Mouse (Mus musculus) limb, embryonic 13.5 days (tissue): ENCODE data around the gene Sumo2. TPM values are rescaled to one million over a fixed set of nuclear protein-coding genes. Genes with fewer than 3 reads are reported as not detected.
"Not testable (repeated sequence)": the region's sequence is repeated elsewhere in the genome, so short reads cannot be mapped to it uniquely, and the experiment has no call there.

Experiments used
- ATAC-seq: fragments of 200-750 bp; cut with Nextera tagmentation; 2 replicates; pipeline ENCODE4 v1.8.0; 2017; ENCODE audit warnings: low read depth, moderate number of reproducible peaks, moderate TSS enrichment; ENCODE audit not compliant: low FRiP score
- H3K27ac ChIP-seq: fragments of 300-500 bp; sonication (generic); 2 replicates; pipeline ENCODE4 v1.5.1; 2015; ENCODE audit warnings: inconsistent platforms, mild to moderate bottlenecking, moderate library complexity
- H3K27me3 ChIP-seq: fragments of 300-500 bp; sonication (generic); 2 replicates; pipeline ENCODE4 v1.6.1; 2015; ENCODE audit warnings: mild to moderate bottlenecking, inconsistent platforms
- H3K36me3 ChIP-seq: fragments of 300-500 bp; sonication (generic); 2 replicates; pipeline ENCODE4 v1.6.1; 2015; ENCODE audit warnings: inconsistent platforms, mild to moderate bottlenecking, moderate library complexity
- H3K4me1 ChIP-seq: fragments of 300-500 bp; sonication (generic); 2 replicates; pipeline ENCODE4 v1.6.1; 2015; ENCODE audit warnings: inconsistent platforms
- H3K4me2 ChIP-seq: fragments of 300-500 bp; sonication (generic); replicated peaks from 2 replicates; pipeline ENCODE4 v1.6.1; 2015; ENCODE audit warnings: inconsistent platforms, mild to moderate bottlenecking, moderate library complexity
- H3K4me3 ChIP-seq: fragments of 300-500 bp; sonication (generic); 2 replicates; pipeline ENCODE4 v1.5.1; 2015; ENCODE audit warnings: moderate library complexity, mild to moderate bottlenecking, inconsistent platforms
- H3K9ac ChIP-seq: fragments of 300-500 bp; sonication (generic); 2 replicates; pipeline ENCODE4 v1.6.1; 2015; ENCODE audit warnings: mild to moderate bottlenecking, inconsistent platforms
- H3K9me3 ChIP-seq: fragments of 300-500 bp; sonication (generic); 2 replicates; pipeline ENCODE4 v1.6.1; 2016; ENCODE audit warnings: inconsistent platforms
- WGBS: fragments of 180-500 bp; shearing (Covaris S2); methylation state at CpG from one replicate; pipeline ENCODE4 v1.1.7; 2015; 5-methylcytosine and 5-hydroxymethylcytosine counted together
- polyA plus RNA-seq: library from polyadenylated mRNA; unstranded; fragments of >200 nt; fragmentation: Nextera tagmentation; extraction: Ambion mirVana; gene quantifications from 2 replicates; pipeline ENCODE4 v1.2.1, GENCODE M21; 2015

Sumo2 gene
- polyA plus RNA-seq, 1 experiment from 2014 or later = 1,169 TPM

DNA sequence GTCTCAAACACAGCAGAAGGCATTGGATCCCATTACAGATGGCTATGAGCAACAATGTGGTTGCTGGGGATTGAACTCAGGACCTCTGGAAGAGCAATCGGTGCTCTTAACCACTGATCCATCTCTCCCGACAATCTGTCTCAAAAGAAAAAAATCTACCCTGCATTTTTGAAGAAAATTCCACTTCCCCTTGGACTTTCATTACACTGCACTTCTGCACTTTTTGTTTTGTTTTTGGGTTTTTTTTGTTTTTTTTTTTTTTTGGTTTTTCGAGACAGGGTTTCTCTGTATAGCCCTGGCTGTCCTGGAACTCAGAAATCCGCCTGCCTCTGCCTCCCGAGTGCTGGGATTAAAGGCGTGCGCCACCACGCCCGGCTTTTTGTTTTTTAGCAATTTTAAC is 39.5 kb downstream of the Sumo2 start:
- ATAC-seq, H3K4me2 ChIP-seq, H3K27me3 ChIP-seq, H3K27ac ChIP-seq, H3K4me1 ChIP-seq, H3K9me3 ChIP-seq, H3K9ac ChIP-seq, H3K4me3 ChIP-seq: not testable (repeated sequence)
- H3K36me3 ChIP-seq = peaks cover 50% of the 10 kb centered on the region
- 83% methylated on average over 9 of the region's 9 CpGs for WGBS

DNA sequence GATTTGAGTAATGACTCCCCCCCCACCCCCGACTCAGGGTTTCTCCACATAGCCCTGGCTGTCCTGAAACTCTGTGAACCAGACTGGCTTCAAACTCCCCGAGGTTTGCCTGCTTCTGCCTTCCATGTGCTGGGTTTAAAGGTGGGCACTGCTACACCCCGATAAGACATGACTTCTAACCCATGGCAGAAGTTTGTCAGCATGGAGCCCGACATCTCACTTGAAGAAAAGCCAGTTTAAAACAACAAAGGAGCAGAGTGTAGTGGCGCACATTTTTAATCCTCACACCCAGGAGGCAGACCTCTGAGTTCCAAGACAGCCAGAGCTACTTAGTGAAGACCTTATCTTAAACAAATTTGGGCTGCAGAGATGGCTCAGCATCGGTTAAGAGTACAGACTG is 43.7 kb downstream of the Sumo2 start:
- Histone ChIP-seq H3K4me1 (peaks cover 14% of the 10 kb centered on the region), H3K4me3 (peak overlapping the region; percentile 65), H3K4me2 (peak overlapping the region; percentile 85), H3K36me3 (peaks cover 27% of the 10 kb centered on the region), H3K9me3 (no peaks in the 10 kb centered on the region), H3K27ac (no peak overlapping the region), H3K9ac (peak overlapping the region; percentile 78), H3K27me3 (no peaks in the 10 kb centered on the region)
- 41% methylated on average over 6 of the region's 6 CpGs for WGBS
- ATAC-seq = no peak

DNA sequence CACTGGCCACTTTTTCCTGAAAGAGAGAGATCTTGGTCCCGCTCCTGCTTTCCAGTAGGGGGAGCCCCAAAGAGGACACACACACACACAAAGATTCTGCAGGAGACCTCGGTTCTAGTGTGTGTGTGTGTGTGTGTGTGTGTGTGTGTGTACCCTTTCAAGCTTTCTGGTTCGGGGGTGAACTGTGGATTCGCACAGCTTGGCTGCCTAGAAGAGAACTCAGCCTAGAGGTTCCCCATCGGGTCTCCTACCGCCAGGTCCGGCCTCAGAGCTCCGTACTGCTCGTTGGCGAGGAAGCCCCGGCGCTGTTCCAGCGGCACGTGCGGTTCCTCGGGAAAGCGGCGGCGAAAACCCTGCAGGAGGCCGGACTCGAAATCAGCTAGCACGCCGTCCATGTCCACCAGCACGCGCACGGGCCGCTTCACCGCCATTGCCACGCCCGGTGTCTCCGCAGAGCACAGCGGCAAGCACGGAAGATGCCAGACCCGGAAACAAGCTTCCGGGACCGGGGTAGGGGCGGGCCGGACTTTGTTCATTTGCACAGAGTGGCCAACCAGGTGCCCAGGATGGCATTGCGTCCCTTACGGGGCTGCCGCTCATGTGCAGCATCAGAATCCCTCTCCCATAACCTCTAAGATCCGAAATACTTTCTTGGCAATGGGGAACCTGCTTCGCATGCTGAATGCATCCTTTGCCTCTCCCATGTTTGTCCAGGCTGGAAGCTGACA is 44.6 kb downstream of the Sumo2 start, which contains the start of gene Nt5c:
Gene Nt5c, minus strand, starts transcription at position 507 of the 728 bp plus-strand sequence.
- H3K27me3 ChIP-seq = no peaks in the 10 kb centered on the region
- peaks cover 19% of the 10 kb centered on the region for H3K36me3 ChIP-seq
- H3K27ac ChIP-seq = peak within 1 kb of the TSS; percentile 79
- WGBS = under 1% methylated on average over 43 of the region's 43 CpGs
- H3K4me2 ChIP-seq = peak within 1 kb of the TSS; percentile 85
- H3K4me3 ChIP-seq = peak within 1 kb of the TSS; percentile 65
- H3K4me1 ChIP-seq = peaks cover 14% of the 10 kb centered on the region
- peak within 1 kb of the TSS; percentile 78 for H3K9ac ChIP-seq
- no peaks in the 10 kb centered on the region for H3K9me3 ChIP-seq
- ATAC-seq = peak; percentile 82

DNA sequence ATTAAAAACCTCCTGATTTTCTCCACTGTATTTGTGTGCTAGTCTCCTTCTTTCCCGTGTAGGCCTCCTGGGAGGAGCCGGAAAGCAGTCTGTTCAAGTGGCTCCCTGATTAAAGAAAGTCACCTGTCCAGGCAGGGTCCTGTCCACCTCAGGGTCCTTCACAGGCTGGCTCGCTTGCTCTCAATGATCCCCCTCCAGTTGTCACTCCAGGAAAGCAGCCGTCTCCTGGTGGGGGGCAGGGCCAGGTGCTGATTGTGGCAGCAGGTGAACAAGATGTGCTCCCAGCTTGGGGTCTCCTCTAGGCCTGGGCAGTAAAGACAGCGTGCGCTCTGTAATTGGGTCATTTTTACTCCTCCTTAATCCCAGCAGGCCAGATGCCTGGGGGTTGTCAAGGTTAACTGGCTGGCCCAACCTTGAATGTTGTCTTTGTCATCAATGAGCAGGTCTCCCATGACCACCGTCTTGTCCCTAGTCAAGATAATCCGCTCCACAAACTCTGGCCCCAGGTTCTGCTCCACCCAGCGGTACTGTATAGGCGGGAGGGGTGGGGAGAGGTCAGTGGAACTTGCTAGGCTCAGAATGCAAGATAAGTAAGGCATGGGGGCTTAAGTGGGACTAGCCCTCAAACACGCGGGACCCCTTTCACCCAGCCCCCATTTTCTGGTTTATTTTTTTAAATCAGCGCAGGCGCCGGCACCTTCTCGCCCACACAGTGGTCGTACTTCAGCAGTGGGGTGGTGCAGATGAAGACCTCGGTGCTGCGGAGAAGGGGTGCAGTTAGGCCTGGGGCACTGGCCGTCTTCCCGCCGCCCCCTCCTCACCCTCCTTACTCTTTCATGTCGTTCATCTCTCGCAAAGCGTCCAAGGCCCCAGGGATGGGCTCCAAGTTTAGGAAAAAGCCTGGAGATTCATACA is 45.4 kb downstream of the Sumo2 start:
- Histone ChIP-seq H3K27ac (peak overlapping the region; percentile 49; the same call in 1 of the 2 replicates), H3K4me2 (peak overlapping the region; percentile 85), H3K36me3 (peaks cover 19% of the 10 kb centered on the region), H3K9ac (peak overlapping the region; percentile 78), H3K4me3 (peak overlapping the region; percentile 65), H3K27me3 (no peaks in the 10 kb centered on the region), H3K4me1 (peaks cover 14% of the 10 kb centered on the region), H3K9me3 (no peaks in the 10 kb centered on the region)
- WGBS = 23% methylated on average over 25 of the region's 25 CpGs
- ATAC-seq = peak; percentile 54; the same call in 1 of the 2 replicates

DNA sequence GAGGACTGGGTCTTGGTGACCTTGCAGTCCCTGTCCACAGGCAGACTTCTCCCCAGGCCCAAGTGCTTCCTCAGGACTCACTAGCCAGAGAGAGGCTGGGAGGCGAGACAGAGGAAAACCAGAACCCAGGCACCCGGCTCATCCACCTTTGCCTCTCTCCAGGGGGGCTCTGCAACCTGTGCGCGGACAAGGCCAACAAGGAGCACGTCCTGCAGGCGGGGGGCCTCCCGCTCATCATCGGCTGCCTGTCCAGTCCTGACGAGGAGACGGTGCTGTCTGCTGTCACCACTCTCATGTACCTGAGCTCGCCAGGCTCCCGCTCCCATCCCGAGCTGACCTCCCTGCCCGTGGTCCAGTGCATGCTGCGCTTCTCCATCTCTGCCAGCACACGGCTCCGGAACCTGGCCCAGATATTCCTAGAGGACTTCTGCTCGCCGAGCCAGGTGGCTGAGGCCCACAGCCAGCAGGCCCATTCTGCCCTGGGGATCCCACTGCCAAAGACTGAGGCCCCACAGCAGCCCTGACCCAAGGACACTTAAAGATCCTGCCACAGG is 47.4 kb downstream of the Sumo2 start:
- H3K27ac ChIP-seq = no peak overlapping the region
- H3K27me3 ChIP-seq = no peaks in the 10 kb centered on the region
- no peak overlapping the region for H3K4me2 ChIP-seq
- H3K4me3 ChIP-seq = no peak overlapping the region
- peaks cover 14% of the 10 kb centered on the region for H3K4me1 ChIP-seq
- no peak for ATAC-seq
- H3K9me3 ChIP-seq = no peaks in the 10 kb centered on the region
- WGBS = 85% methylated on average over 19 of the region's 19 CpGs
- peaks cover 19% of the 10 kb centered on the region for H3K36me3 ChIP-seq
- H3K9ac ChIP-seq = 0 out of 2 replicates have a peak overlapping the region, but pooled peaks have one; percentile 25

DNA sequence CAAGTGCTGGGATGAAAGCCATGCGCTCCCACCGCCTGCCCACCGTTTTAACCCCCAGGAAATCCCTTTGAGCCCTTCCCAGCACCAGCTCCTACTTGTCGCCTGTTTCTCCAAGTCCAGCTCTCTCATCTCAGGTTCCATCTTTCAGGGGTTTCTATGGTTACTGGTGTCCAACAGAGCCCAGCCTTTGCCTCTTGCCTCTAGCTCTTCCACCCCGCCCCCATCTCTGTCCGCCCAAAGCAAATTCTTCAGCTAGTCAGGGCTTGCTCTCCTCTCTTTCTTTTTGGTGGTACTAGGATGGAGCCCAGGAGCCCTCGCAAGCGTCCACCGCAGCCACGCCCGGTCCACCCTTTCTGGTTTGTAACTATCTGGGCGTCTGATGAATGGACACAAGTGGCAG is 50.9 kb downstream of the Sumo2 start:
- Histone ChIP-seq H3K27me3 (no peaks in the 10 kb centered on the region), H3K36me3 (peaks cover 20% of the 10 kb centered on the region), H3K4me3 (no peak overlapping the region), H3K9me3 (no peaks in the 10 kb centered on the region), H3K9ac (no peak overlapping the region), H3K4me2 (no peak overlapping the region), H3K4me1 (no peaks in the 10 kb centered on the region), H3K27ac (no peak overlapping the region)
- 54% methylated on average over 12 of the region's 12 CpGs for WGBS
- no peak for ATAC-seq

DNA sequence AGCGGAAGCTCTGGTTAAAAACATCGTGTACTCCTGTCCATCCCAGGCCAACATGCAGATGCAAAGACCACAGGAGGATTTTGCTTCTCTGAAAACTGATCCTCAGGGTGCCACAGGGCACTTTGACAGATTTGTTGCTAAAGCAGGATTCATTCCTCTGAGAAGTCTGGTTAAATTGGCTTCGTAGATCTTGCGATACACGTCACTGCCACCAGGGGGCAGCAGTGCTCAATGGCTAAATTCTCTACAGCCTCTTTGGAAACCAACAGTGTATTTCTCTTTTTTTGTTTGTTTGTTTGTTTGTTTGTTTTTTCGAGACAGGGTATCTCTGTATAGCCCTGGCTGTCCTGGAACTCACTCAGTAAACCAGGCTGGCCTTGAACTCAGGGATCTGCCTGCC is 52.4 kb downstream of the Sumo2 start:
- H3K4me3 ChIP-seq = no peak overlapping the region
- H3K9me3 ChIP-seq = no peaks in the 10 kb centered on the region
- 17% methylated on average over 6 of the region's 6 CpGs for whole genome bisulfite sequencing
- no peak overlapping the region for H3K9ac ChIP-seq
- no peak overlapping the region for H3K4me2 ChIP-seq
- H3K27ac ChIP-seq = no peak overlapping the region
- ATAC-seq = no peak
- no peaks in the 10 kb centered on the region for H3K4me1 ChIP-seq
- H3K36me3 ChIP-seq = peaks cover 10% of the 10 kb centered on the region
- no peaks in the 10 kb centered on the region for H3K27me3 ChIP-seq

DNA sequence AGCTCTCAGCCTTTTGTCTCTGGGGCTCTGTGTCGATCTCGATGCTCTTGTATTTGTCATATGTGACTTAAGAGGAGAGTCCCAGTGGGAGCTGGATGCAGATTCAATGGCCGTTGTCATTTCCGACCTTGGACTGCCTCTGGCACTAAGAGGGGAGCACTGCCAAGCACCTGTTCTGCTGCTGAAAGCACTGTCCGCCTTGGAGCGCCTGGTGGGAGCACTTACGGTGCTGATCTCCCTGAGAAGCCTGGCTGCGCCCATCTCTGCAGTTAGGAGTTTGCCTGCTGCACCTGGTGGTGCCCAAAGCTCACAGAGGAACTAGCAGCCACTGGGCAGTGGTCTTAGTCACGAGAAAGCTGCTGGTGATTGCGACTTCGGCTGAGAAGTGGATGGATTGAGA is 52.8 kb downstream of the Sumo2 start:
- H3K4me3 ChIP-seq = no peak overlapping the region
- ATAC-seq = no peak
- WGBS = 67% methylated on average over 11 of the region's 11 CpGs

DNA sequence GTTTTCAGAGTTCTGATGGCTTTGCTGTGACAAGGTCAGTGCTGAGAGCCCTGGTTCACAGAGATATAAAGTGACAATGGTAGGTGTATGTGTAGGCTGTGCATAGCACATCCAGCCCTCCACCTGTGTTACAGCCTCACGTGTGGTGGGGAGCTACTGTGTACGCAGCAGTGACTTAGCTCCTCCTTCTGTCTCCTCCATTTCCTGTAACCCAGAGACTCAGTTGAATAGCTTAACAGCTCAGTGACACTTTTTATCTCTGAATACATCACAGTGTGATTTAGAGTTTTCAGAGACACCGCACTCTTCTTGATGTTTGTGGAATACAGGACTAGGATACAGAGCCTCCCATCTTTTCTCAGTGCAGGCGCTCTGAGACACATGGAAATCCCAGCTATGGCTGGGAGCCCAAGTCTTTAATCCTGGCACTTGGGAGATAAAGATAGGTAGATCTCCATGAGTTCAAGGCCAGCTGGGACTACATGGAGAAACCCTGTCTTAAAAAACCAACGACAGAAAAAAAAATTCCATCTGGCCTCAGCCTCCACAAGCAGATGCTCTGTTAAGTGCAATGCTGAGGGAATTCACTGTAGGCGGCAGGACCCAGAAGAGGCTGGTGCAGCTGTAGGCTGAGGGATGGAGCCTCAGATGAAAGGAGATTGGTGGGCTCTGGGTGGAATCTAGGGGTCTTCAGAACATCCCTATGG is 54.4 kb downstream of the Sumo2 start:
- H3K9me3 ChIP-seq = no peaks in the 10 kb centered on the region
- no peaks in the 10 kb centered on the region for H3K27me3 ChIP-seq
- H3K27ac ChIP-seq = no peak overlapping the region
- H3K9ac ChIP-seq = no peak overlapping the region
- H3K4me3 ChIP-seq = no peak overlapping the region
- WGBS = 81% methylated on average over 6 of the region's 6 CpGs
- peaks cover 8% of the 10 kb centered on the region for H3K4me1 ChIP-seq
- no peak overlapping the region for H3K4me2 ChIP-seq
- ATAC-seq = no peak
- peaks cover 6% of the 10 kb centered on the region; the same call in 1 of the 2 replicates for H3K36me3 ChIP-seq

More for the DNA sequence above, 52.8 kb downstream of the Sumo2 start:
- Histone ChIP-seq H3K4me2 (no peak overlapping the region), H3K27ac (no peak overlapping the region), H3K36me3 (peaks cover 6% of the 10 kb centered on the region; the same call in 1 of the 2 replicates), H3K9me3 (no peaks in the 10 kb centered on the region), H3K27me3 (no peaks in the 10 kb centered on the region), H3K9ac (no peak overlapping the region), H3K4me1 (no peaks in the 10 kb centered on the region)

DNA sequence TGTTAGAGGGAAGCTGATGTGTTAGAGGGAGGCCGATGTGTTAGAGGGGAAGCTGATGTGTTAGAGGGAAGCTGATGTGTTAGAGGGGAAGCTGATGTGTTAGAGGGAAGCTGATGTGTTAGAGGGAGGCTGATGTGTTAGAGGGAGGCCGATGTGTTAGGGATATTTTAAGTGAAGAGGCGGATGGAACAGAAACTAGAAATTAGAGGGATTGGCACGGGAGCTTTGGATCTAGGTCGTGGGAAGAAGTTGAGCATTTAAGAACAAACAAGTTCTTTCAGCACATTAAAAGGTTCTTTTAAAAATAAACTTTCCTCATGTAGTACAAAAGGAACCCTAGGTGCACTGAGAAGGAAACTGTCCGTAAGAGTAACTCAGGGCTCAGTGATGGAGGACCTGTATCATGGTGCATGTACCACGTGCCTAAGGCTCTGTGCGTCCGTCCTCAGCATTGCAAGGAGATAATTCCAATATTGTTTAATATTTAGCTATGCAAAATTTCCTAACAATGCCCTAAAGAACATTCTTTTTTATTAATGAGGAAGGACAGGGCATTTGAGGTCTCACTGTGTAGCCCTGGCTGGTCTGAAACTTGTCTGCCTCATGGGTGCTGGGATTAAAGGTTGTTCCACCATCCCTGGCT is 57.7 kb downstream of the Sumo2 start:
- H3K27me3 ChIP-seq = no peaks in the 10 kb centered on the region
- ATAC-seq = no peak
- 86% methylated on average over 9 of the region's 9 CpGs for WGBS
- no peak overlapping the region for H3K4me2 ChIP-seq
- H3K9ac ChIP-seq = no peak overlapping the region
- no peak overlapping the region for H3K27ac ChIP-seq
- no peak overlapping the region for H3K4me3 ChIP-seq
- H3K4me1 ChIP-seq = peaks cover 28% of the 10 kb centered on the region
- no peaks in the 10 kb centered on the region for H3K9me3 ChIP-seq
- peaks cover 6% of the 10 kb centered on the region; the same call in 1 of the 2 replicates for H3K36me3 ChIP-seq

DNA sequence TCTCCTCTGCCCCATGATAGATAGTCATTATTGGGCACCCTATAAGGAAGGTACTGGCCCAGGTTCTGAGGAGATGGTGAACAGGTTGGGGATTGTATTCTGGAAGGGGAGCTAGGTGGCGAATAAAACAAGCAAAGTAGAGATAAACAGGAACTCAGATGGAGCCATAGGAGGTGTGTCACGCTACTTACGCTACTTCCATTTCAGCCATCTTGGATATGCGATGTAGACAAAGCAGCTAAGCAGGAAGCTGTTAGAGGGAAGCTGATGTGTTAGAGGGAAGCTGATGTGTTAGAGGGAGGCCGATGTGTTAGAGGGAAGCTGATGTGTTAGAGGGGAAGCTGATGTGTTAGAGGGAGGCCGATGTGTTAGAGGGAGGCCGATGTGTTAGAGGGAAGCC is 58.7 kb downstream of the Sumo2 start:
- WGBS = 87% methylated on average over 7 of the region's 7 CpGs
- H3K9ac ChIP-seq = peak overlapping the region; percentile 43
- peak overlapping the region; percentile 87; the same call in 1 of the 2 replicates for H3K4me2 ChIP-seq
- not testable (repeated sequence) for ATAC-seq, H3K36me3 ChIP-seq, H3K4me3 ChIP-seq, H3K27me3 ChIP-seq, H3K9me3 ChIP-seq, H3K27ac ChIP-seq
- H3K4me1 ChIP-seq = peaks cover 31% of the 10 kb centered on the region
